Mouse (Mus musculus): ENCODE results near the gene Irf3. TPM values are rescaled to one million over a fixed set of nuclear protein-coding genes. Genes with fewer than 3 reads are reported as not detected.
"Not testable (repeated sequence)": the region's sequence is repeated elsewhere in the genome, so short reads cannot be mapped to it uniquely, and the experiment has no call there.

Gene Irf3
- polyA plus RNA-seq, 1 experiment: 108 TPM

DNA sequence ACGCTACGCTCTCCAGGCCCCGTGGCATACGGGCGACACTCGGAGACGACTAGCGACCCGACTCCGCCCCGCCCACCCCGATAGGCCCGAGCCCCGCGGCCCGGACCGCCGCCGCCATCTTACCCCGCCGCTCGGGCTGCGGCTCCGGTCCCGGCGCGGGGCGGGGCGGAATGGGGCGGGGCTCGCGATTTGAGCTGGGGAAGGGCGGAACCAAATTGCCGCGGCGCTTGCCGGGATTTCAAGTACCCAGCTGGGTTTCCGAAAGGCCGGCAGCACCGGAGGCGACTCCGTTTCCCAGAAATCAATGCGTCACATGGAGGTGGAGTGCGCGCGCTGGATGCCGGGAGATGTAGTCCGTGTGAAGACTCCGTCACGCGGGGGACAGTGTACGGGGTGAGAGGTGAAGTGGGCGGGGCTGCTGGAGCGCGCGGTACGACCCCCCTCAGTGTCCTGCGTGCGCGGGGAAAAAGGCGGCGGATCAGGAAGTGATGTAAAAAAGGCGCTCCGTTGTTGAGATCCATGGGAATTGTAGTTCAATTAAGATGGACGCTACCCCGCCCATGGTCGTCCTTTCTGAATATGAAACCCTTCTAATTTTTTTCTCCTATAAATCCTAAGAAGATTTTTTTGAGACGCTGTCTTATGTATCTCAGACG, 18.6 kb downstream of the Irf3 start, which contains the start of gene Scaf1:
Gene Scaf1 (minus strand): TSS at position 407 of the 656 bp plus-strand sequence.
- TF ChIP-seq CTCF (IDR thresholded peaks at IDR 0.05; ENCODE audit: control insufficient read depth, insufficient read depth, insufficient replicate concordance, low read depth, low read length) (no peak), POLR2A (IDR thresholded peaks at IDR 0.05; ENCODE audit: control insufficient read depth, low read depth, low read length) (peak; percentile 36; the same call in 1 of the 2 replicates)
- peaks cover 17% of the 10 kb centered on the region for H3K4me1 ChIP-seq (ENCODE audit: control insufficient read depth, insufficient read depth, low read length)

DNA sequence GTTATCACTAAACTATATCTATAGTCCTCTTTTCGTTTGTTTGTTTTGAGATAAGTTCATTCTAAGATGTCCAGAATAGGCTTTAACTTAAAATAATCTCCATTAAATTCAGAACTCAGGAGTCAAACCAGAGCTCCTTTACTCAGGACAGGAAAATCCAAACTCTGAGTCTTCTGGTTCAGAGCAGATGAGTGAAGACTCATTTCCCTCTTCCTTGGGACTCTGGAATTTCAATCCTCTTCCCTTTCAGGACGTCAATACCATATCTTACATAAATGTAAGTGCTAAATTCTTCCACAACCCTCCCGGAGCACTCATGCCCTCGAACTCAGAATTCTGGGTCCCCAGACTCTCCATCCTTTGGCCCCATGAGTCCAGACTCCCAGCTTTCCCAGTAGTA, 19.3 kb downstream of the Irf3 start:
- no peaks in the 10 kb centered on the region for H3K27me3 ChIP-seq (ENCODE audit: control insufficient read depth, insufficient read depth, low read length)
- no peaks in the 10 kb centered on the region for H3K36me3 ChIP-seq (ENCODE audit: control insufficient read depth, insufficient read depth, low read length)
- H3K4me1 ChIP-seq (ENCODE audit: control insufficient read depth, insufficient read depth, low read length): peaks cover 17% of the 10 kb centered on the region
- TF ChIP-seq CTCF (IDR thresholded peaks at IDR 0.05; ENCODE audit: control insufficient read depth, insufficient read depth, insufficient replicate concordance, low read depth, low read length) (no peak), POLR2A (IDR thresholded peaks at IDR 0.05; ENCODE audit: control insufficient read depth, low read depth, low read length) (no peak)
- peak overlapping the region; percentile 64 for H3K4me3 ChIP-seq (ENCODE audit: control insufficient read depth, low read depth, low read length)
- H3K27ac ChIP-seq (ENCODE audit: control insufficient read depth, insufficient read depth, low read depth, low read length): peak overlapping the region; percentile 71

More for the DNA sequence above, 18.6 kb downstream of the Irf3 start, which contains the start of gene Scaf1:
- no peaks in the 10 kb centered on the region for H3K27me3 ChIP-seq (ENCODE audit: control insufficient read depth, insufficient read depth, low read length)
- H3K27ac ChIP-seq (ENCODE audit: control insufficient read depth, insufficient read depth, low read depth, low read length): peak within 1 kb of the TSS; percentile 76
- no peaks in the 10 kb centered on the region for H3K36me3 ChIP-seq (ENCODE audit: control insufficient read depth, insufficient read depth, low read length)
- H3K4me3 ChIP-seq (ENCODE audit: control insufficient read depth, low read depth, low read length): peak within 1 kb of the TSS; percentile 86

DNA sequence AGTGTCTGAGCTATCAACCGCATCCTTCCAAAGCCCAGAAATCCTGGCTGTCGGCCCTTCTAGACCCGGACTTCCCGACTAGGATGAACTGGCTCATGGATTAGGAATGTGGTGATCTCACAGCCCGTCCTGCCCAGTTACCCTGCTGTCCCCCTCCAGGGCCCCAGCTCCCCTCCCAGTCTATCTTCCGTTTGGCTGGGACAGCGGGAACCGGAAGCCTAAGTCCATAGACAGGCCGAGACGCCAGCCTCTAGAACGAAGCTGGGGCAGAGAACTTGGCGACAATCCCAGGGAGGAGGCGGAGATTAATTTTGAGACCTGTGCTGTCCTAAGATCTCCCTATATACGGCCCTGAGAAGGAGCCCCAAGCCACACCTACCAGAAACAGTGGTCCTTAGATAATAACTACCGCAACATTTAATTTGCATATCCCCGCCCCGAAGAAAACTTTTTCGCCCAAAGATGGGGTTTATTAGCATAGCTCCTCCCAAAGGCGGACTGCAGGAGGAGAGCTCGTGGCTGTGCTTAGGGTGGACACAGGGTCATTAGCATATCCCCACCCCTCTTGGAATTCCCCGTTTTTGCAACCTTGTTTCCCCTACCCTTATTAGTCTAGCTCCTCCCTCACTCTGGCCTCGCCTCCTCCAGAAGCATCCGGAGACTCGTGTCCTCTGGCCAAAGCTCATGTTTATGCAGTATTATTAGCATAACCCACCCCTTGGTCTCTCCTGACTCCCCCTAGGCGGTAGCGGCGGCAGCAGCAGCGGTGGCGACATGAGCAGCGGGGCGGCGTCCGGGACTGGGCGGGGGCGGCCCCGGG, 20.0 kb downstream of the Irf3 start, which contains the start of gene Rras:
Gene Rras (plus strand): TSS at position 720 of the 820 bp plus-strand sequence.
- Histone ChIP-seq H3K36me3 (ENCODE audit: control insufficient read depth, insufficient read depth, low read length) (no peaks in the 10 kb centered on the region), H3K4me3 (ENCODE audit: control insufficient read depth, low read depth, low read length) (peak within 1 kb of the TSS; percentile 64), H3K27ac (ENCODE audit: control insufficient read depth, insufficient read depth, low read depth, low read length) (peak within 1 kb of the TSS; percentile 71), H3K27me3 (ENCODE audit: control insufficient read depth, insufficient read depth, low read length) (no peaks in the 10 kb centered on the region), H3K4me1 (ENCODE audit: control insufficient read depth, insufficient read depth, low read length) (peaks cover 17% of the 10 kb centered on the region)
- TF ChIP-seq CTCF (IDR thresholded peaks at IDR 0.05; ENCODE audit: control insufficient read depth, insufficient read depth, insufficient replicate concordance, low read depth, low read length): no peak
- peak; percentile 61 for TF ChIP-seq POLR2A (IDR thresholded peaks at IDR 0.05; ENCODE audit: control insufficient read depth, low read depth, low read length)

DNA sequence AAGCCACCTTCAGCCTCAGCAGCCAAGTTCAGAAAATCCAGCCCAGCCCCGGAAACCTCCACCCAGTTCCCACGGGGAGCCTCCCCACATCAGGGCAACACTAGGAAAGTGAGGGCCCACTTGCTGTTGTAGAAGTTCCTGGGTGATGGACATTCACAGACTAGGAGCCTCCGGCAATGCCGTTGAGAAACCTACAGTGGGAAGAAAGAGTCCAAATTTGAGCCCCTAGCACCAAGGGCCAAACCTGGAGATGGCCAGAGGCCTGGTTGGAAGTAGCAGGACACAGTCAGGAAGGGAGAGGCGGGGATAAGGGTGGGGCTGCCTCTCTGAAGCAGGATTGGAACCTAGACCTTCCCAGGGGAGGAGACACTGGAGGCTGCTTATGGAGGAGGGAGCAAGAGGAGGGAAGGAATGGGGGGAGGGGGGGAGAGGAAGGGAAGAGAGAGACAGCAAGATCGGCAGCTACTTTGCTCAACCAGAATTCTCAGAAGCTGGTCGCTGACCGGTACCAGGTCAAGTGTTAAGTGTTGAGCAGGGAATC, 21.7 kb downstream of the Irf3 start:
- Histone ChIP-seq H3K4me3 (ENCODE audit: control insufficient read depth, low read depth, low read length) (no peak overlapping the region), H3K27me3 (ENCODE audit: control insufficient read depth, insufficient read depth, low read length) (no peaks in the 10 kb centered on the region), H3K27ac (ENCODE audit: control insufficient read depth, insufficient read depth, low read depth, low read length) (no peak overlapping the region), H3K36me3 (ENCODE audit: control insufficient read depth, insufficient read depth, low read length) (no peaks in the 10 kb centered on the region), H3K4me1 (ENCODE audit: control insufficient read depth, insufficient read depth, low read length) (peaks cover 17% of the 10 kb centered on the region)
- TF ChIP-seq POLR2A (IDR thresholded peaks at IDR 0.05; ENCODE audit: control insufficient read depth, low read depth, low read length) (no peak), CTCF (IDR thresholded peaks at IDR 0.05; ENCODE audit: control insufficient read depth, insufficient read depth, insufficient replicate concordance, low read depth, low read length) (no peak)

DNA sequence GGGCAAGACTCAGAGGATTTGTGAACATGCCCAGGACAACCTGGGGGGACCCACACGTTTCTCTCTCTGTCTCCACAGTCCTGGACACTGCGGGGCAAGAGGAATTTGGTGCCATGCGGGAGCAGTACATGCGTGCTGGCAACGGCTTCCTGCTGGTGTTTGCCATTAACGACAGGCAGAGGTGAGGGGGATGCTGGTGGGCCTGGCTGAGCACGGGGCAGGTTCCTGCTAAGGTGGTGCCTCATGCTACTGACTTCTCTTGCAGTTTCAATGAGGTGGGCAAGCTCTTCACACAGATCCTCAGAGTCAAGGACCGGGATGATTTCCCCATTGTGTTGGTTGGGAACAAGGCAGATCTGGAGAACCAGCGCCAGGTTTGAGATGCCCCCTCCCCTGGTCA, 22.8 kb downstream of the Irf3 start:
- H3K27ac ChIP-seq (ENCODE audit: control insufficient read depth, insufficient read depth, low read depth, low read length): no peak overlapping the region
- no peaks in the 10 kb centered on the region for H3K36me3 ChIP-seq (ENCODE audit: control insufficient read depth, insufficient read depth, low read length)
- TF ChIP-seq POLR2A (IDR thresholded peaks at IDR 0.05; ENCODE audit: control insufficient read depth, low read depth, low read length) (no peak), CTCF (IDR thresholded peaks at IDR 0.05; ENCODE audit: control insufficient read depth, insufficient read depth, insufficient replicate concordance, low read depth, low read length) (no peak)
- peaks cover 19% of the 10 kb centered on the region for H3K4me1 ChIP-seq (ENCODE audit: control insufficient read depth, insufficient read depth, low read length)
- no peak overlapping the region for H3K4me3 ChIP-seq (ENCODE audit: control insufficient read depth, low read depth, low read length)
- no peaks in the 10 kb centered on the region for H3K27me3 ChIP-seq (ENCODE audit: control insufficient read depth, insufficient read depth, low read length)

DNA sequence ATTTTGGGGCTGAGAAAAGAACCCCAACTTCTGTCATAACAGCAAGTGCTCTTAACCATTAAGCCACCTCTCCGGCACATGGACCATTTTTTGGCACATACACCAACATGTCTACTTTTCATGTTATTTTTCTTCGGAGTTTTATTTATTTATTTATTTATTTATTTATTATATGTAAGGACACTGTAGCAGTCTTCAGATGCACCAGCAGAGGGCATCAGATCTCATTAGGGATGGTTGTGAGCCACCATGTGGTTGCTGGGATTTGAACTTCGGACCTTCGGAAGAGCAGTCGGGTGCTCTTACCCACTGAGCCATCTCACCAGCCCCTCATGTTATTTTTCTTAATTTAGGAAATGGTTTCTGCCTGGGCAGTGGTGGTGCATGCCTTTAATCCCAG, 26.3 kb downstream of the Irf3 start:
- H3K4me1 ChIP-seq (ENCODE audit: control insufficient read depth, insufficient read depth, low read length); H3K4me3 ChIP-seq (ENCODE audit: control insufficient read depth, low read depth, low read length); H3K27ac ChIP-seq (ENCODE audit: control insufficient read depth, insufficient read depth, low read depth, low read length); H3K36me3 ChIP-seq (ENCODE audit: control insufficient read depth, insufficient read depth, low read length); H3K27me3 ChIP-seq (ENCODE audit: control insufficient read depth, insufficient read depth, low read length): not testable (repeated sequence)
